Mouse (Mus musculus): ENCODE measurements around the gene Ppp6c.

DNA sequence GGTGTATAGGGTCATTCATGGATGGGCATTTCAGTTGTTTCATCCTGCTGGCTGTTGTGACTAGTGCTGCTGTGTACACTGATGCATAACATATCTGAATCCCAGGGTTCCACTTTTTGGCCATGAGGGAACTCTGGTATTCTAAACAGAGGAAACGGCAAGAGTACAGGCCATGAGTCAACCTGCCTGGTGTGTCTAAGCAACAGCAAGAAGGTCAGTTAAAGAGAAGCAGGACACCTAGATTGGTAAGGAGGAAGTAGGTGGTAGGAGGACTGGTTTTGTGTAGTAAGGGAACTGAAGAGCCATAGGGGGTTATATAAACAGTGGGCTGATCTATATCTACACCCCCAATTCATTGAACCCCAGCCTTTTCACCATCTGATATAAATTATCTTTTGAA, 69.4 kb downstream of the Ppp6c start:
- TF ChIP-seq CTCF (IDR thresholded peaks at IDR 0.05; ENCODE audit: low read depth) = no peak
- no peak for TF ChIP-seq EP300 (IDR thresholded peaks at IDR 0.05; ENCODE audit: low read depth)
